Mouse (Mus musculus) layer of hippocampus, adult 11-12 months (tissue): Measurements from ENCODE around the gene Lsm3.
A peak's percentile ranks its signal among the peaks of the same experiment; 100 is the strongest.
"Not testable (repeated sequence)": the region's sequence is repeated elsewhere in the genome, so short reads cannot be mapped to it uniquely, and the experiment has no call there.

Source experiments
- DNase-seq: peaks from one replicate; pipeline ENCODE4 v3.0.0; 2022; ENCODE audit warnings: low spot score

The Lsm3 gene

GRCm38 (mm10) chr6:91515545-91516449 is at the start of gene Lsm3, which contains the start of gene Xpc:
Gene Lsm3 (plus strand): TSS chr6:91515928.
Gene Xpc (minus strand): TSS chr6:91515888.
- peak; percentile 98 for DNase-seq

GRCm38 (mm10) chr6:91467106-91467505 is 48.6 kb upstream of the Lsm3 start:
- DNase-seq: no peak

- no peak for DNase-seq
These were observed 45.0 kb upstream of the Lsm3 start for GRCm38 (mm10) chr6:91470712-91471111.

GRCm38 (mm10) chr6:91471427-91471826 is 44.3 kb upstream of the Lsm3 start:
- DNase-seq: not testable (repeated sequence)

GRCm38 (mm10) chr6:91472319-91472718 is 43.4 kb upstream of the Lsm3 start:
- no peak for DNase-seq

GRCm38 (mm10) chr6:91472868-91473804 is 42.6 kb upstream of the Lsm3 start, which contains the start of the genes Chchd4 and Tmem43:
Gene Chchd4 (minus strand): TSS chr6:91473546.
Gene Tmem43 (plus strand): TSS chr6:91473703.
- peak; percentile 99 for DNase-seq

GRCm38 (mm10) chr6:91473805-91474440 is 41.8 kb upstream of the Lsm3 start:
- DNase-seq: no peak

GRCm38 (mm10) chr6:91474441-91475190 is 41.1 kb upstream of the Lsm3 start:
- no peak for DNase-seq

- no peak for DNase-seq
These were observed 39.2 kb upstream of the Lsm3 start for GRCm38 (mm10) chr6:91476541-91476940.

- DNase-seq: no peak
These were observed 32.4 kb upstream of the Lsm3 start for GRCm38 (mm10) chr6:91483371-91483770.

GRCm38 (mm10) chr6:91486736-91487453 is 28.8 kb upstream of the Lsm3 start:
- no peak for DNase-seq

GRCm38 (mm10) chr6:91488496-91489212 is 27.1 kb upstream of the Lsm3 start:
- peak; percentile 29 for DNase-seq

- DNase-seq: peak; percentile 56
These were observed 25.9 kb upstream of the Lsm3 start for GRCm38 (mm10) chr6:91489872-91490271.

GRCm38 (mm10) chr6:91491004-91491403 is 24.7 kb upstream of the Lsm3 start:
- DNase-seq: no peak

- no peak for DNase-seq
These were observed 22.7 kb upstream of the Lsm3 start for GRCm38 (mm10) chr6:91493053-91493452.

- DNase-seq: no peak
These were observed 21.2 kb upstream of the Lsm3 start for GRCm38 (mm10) chr6:91494526-91494925.

- no peak for DNase-seq
These were observed 12.4 kb upstream of the Lsm3 start for GRCm38 (mm10) chr6:91503302-91503701.

- no peak for DNase-seq
These were observed 9.7 kb upstream of the Lsm3 start for GRCm38 (mm10) chr6:91506036-91506435.

GRCm38 (mm10) chr6:91508041-91508440 is 7.7 kb upstream of the Lsm3 start:
- DNase-seq: no peak

GRCm38 (mm10) chr6:91509326-91509725 is 6.4 kb upstream of the Lsm3 start:
- DNase-seq: peak; percentile 54
